Mouse (Mus musculus) monocyte, adult 2 months (primary cell): ENCODE data around the gene Nr1h2.

Experiments
- DNase-seq, 2 experiments: peaks; one replicate each; pipeline ENCODE4 v3.0.0; 2022; ENCODE audit warnings: low spot score in 2 of 2, low read depth in 1 of 2

The Nr1h2 gene

DNA sequence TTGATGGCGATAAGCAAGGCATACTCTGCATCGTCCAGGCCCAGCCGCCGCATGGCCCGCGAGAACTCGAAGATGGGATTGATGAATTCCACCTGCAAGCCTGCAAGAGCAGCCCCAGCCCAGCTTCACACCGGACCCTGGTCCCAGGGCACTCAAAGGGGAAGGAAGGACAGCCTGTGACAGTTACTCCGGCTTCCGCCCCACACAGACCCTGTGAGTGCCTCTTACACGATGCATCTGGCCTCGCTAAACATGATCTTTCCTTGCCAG is 3.4 kb downstream of the Nr1h2 start:
- DNase-seq: no peak

DNA sequence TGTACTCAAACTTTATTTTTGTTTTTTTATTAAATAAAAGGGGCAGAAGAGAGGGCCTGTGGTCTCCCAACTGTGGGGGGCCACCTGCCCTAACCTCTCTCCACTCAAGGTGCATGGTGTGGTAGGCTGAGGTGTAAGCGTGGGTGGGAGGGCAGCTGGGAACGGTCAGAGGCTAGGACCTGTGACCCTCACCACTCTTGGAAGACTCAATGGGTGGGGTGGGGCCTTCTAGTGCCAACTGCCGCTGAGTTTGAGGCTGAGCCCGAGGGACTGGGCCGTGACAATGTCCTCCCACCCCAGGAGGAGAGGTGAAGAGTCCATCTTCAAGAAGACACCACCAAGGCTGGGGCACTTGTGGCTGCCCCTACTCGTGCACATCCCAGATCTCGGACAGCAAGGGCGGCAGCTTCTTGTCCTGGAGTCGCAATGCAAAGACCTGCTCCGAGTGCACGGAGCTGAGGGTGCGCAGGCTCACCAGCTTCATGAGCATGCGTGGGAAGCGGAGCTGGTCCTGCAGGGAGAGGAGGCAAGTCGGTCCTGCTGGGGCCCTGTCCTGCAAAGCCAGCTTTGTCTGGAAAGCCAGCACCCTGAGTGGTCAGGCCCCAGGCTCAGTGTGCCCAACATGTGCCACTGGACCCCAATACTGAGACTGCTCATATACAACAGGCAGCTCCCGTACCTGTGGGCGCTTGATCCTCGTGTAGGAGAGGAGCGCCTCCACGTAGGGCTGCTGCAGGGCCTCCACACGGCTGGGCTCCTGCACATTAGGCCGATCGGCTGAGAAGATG is 3.9 kb downstream of the Nr1h2 start:
- no peak for DNase-seq

DNA sequence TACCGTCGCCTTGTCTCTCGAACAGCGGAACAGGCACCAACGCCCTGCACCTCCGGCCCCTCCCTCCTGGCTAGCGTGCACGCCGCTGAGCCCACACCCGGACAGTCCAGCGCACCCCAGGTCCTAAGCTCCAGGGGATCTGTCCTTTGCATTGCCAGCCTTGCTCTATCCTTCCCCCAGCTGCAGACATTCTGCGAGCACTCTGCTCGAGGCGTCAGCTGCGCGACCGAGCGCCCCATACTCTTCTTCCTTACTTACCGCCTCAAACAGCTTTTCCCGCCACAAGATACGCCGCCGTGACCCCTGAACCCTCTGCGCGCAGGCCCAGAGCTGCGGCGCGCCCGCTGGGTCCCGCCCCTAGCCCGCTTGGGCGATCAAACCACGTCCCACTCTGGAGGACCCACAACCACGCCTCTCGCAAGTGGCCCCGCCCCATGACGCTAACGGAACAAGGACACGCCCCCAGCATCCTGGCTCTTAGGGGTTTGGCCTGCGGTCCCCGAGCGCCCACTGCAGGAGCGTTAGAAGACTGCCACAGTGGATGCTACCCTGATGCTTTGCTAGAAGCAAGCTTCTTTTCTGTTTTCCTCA is 5.2 kb downstream of the Nr1h2 start, which contains the start of gene Pold1:
TSS of gene Pold1 (minus strand) at position 353 of the 591 bp plus-strand sequence.
- DNase-seq: peak; percentile 100

DNA sequence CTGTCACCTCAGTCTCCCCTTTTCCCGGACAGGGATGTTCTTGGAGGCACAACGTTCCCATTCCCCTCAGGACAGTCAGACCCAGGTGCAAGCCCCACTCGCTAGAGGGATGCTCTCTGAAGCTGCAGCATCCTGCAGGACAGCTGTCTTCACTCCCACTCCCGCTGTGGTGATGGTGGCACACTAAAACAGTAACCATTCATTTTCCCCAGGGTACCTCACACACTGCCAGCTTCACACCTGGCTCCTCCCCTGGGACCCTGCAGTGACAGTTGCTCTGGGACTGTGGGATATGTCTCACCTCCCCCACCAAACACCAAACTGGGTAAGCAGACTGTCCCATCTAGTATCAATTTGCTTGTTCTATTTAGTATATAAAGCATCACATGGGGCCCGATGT is 6.0 kb downstream of the Nr1h2 start:
- DNase-seq: no peak

DNA sequence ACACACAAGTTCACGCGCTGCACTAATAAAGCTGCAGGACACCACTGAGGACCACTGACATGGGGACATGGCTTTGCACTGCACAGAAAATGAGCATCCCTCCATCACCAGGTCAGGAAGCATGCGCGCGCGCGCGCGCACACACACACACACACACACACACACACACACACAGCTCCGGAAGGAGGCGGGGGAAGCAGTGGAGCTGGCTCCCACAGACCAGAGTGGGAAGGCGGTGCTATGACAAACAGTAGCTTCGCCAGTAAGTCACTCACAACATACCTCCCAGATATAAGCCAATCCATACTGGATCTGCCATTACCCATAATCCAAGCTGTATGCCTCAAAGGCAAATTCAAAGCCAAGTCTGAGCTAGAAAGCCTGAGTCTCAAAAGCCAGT is 6.7 kb downstream of the Nr1h2 start:
- no peak for DNase-seq

DNA sequence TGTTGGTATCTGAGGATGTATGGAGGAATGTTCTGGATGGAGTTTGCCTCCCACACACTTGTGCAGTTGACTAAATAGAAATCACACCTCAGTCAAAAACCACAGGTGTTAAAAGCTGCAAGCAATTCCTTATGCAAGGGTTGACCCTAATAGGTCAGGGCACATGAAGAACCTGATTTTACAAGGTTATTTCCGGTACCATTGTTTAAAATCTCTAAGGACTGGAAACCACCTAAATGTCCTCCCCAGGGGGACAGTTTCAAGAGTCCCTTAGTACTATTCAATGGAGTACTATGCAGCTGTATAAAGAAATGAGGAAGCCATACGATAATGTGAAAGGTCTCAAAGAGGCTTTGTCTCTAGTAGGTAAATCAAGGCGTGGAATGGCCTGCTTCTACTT is 7.5 kb downstream of the Nr1h2 start:
- DNase-seq: no peak

DNA sequence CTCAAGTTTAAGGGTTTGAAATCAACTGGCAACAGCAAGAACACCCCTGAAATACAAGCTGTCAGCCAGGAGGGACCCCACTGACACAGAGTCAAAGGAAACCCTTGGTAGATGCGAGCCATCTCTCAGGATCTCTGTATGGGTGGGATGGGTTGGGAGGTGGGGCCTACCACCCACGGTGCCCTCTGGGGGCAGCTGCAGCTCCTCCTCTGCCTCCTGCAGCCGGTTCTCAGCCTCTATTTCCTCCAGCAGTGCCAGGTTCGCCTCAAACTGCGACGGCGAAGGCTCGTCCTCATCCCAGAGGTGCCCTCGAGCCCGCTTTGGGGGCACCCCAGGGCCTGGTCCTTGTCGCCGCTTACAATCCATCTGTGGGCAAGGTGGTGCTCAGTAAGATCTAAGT is 10.7 kb downstream of the Nr1h2 start:
- no peak for DNase-seq

DNA sequence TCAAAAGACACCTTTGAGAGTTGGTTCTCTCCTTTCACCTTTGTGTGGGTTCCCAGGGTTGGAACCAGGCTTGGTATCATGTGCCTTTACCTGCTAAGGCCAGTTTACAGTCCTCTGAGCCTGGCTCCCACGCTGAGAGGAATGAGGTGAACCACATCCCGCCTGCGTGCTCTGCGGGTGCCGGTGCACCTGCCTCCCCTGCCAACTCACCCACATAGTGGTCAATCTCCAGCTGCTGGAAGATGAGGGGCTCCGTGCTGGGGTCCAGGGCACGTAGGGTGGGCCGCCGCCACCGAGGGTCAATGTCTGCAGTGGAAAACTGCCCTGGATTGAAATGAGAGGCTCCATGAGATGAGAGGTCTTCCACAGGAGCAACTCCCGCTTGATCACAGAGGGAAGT is 11.2 kb downstream of the Nr1h2 start:
- no peak for DNase-seq

DNA sequence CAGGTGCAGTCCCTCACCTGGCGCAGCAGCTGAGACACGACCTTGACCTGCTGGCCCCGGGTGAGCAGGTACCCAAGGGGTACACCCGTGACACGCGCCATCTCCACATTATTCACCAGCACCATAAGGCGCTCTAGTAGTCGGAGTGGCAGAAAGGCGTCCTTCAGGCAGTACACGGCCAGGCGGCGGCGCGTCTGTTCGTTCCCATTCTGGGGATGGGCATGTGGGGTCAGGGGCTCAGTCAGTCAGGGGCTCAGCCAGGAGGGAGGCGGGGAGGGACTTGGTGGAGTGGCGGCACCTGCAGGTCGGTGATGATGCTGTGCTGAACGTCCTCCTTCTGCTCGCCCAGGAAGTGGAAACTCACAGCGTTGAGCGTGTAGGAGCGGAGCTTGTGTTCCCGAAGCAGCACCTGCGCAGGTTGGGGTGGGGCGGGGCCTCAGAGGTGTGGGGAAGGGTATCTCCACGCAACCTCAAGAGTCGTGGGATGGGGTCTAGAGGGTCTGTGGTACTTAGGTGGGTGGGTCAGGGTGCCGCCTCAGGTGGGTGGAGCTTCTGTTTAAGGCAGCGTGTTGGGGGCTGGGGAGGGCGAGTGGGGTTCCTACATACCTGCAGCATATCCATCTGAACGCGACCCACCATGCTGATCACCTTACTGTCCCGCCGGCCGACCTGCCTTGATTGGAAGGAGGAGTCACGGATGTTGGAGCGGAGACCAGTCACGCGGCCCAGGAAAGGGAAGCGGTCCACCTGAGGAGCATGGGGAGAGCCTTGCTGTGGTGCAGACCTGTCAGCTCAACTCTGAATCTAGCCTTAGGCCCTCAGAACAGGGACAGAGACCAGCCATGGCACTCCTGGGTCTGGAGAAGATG is 14.8 kb downstream of the Nr1h2 start:
- no peak for DNase-seq

DNA sequence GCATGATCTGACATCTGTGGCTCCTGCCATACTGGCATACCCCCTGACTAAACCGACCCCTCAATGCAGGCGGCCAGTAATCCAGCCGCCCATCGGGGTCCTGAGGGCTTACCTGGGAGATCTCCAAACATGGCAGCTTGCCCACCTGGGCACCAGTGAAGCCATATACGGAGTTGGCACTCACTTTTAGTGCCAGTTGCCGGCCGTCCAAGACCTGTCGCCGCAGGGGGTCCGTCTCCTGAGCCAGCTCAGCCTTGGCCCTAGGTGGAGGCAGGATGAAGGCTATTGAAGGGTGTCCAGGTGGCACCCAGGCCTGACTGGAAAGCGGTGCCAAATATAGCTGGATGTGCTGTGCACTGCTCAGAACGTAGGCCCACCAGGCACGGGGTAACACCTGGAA is 16.3 kb downstream of the Nr1h2 start:
- DNase-seq: no peak

DNA sequence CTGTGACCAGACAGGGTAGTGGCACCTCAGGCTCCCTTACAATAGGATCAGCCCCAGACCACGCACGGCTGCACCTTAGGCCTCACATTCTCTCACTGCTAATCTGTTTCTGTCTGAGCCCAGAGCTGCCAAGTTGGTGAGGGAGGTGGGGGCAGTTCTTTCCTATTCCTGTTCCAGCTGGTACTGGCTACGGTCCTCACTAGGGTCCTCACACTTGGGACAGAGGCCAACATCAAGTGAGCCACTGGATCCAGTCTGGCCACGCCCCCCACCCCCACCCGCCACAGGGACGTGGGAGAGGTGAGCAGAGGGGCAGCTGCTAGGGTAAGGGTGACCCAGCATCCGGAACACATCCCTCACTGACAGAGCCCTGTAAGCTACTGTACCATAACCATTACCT is 16.7 kb downstream of the Nr1h2 start:
- no peak for DNase-seq

DNA sequence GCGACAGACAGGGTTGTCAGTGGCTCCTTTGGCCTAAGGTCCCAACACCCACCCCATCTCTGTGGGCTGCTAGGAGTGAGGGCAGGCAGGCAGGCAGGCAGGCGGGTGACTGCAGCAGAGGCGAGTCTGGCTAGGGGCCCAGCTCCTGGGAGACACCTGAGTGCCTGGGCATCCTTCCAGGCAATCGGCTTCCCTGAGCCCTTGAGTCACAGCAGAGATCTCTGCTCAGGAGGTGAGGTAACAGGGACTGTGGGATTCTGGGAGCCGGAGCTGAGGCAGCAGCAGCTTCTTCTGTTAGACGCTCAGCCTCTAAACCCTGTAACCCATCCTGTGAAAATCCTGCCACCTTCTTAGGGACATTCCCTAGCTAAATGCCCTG is 17.2 kb downstream of the Nr1h2 start:
- no peak for DNase-seq

DNA sequence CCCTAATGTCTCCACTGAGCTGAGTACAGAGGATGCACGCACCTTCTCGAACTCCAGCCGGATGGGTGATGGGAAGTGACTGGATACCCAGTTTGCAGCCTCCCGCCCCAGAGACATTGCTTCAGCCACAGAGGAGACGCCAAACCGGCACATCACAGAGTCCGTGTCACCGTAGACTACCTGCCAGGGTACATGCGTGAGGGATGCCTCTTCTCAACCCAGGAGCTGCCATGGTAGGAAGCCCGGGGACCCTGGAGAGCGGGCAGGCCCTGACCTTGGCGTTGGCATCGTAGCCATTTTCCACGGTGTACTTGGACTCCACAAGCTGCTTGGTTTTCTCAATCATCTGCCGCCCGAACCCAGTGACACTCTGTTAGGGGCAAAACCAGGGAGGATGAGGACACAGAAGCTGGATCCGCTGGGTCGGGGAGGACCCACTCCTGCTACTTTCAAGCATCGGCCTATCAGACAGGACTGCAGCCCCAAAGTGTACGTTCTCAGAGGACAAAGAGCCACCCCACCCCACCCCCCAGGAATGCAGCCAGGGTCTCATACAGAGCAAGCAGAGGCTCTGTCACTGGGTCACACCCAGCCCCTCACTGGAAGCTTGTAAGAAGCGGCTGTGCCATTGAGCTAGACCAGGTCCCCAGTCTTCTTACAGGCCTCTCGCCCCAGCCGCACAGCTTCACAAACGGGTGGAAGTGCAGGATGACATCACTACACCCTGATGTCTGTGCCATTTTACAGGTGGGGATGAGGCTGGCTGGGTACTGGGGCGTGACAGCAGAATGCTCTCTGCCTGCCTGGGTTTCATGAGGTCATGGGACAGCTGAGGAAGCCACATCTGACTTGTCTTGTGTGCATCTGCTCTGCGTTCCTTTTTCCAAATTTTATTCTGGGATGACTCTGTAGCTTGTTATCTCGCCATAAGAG is 17.8 kb downstream of the Nr1h2 start:
- DNase-seq: no peak

DNA sequence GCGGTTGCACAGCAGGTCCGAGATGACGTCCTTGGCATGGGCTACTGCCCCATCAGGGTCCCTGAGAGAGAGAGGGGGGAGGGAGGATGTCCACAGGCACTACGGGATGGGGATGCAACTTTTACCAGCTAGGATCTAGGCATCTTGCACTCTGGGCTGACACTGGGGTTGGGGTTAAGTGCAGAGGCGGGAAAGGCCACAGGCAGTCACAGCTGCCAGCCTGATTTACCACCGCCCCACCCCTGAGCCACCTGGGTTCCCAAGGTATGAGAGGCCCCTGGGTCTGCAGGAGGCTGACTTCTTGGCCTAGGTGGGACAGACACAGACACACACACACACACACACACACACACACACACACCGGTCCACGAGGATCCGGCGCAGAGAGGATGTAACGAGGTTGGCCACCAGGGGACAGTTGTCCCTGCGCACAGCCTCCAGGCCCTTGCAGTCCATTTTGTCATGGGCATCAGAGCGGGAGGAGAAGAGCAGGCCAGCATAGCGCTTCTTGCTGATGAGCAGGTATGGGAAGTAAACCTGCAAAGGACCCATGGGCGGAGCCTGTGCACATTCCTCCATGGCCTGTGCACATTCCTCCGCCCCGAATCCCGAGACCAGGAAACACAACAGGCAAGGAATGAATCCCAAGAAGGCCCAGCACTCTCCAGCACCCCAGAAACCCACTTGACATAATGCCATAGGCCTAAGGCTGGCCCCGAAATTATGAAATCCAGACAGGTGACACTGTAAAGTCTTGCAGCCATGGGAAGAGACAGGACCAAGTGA is 18.9 kb downstream of the Nr1h2 start:
- no peak for DNase-seq

DNA sequence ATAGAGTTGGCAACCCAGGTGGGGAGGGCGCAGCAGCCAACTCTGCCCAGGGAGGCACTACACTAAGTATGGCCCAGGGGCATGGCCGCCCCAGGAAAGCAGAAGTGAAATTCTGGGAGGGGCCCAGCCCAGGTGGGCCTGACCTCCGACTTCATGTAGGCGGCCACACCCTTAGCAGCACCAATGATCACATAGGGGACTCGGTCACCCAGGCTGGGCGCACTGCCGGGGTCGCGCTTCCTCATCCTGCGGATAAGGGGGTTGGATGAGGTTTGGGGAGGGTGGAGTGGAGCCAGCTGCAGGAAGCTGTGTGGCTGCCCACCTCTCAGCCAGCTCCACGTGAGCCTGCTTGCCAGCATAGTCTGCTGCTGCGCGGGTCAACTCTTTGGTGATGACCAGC is 19.5 kb downstream of the Nr1h2 start:
- peak in 1 of 2 experiments; percentile 37 for DNase-seq

DNA sequence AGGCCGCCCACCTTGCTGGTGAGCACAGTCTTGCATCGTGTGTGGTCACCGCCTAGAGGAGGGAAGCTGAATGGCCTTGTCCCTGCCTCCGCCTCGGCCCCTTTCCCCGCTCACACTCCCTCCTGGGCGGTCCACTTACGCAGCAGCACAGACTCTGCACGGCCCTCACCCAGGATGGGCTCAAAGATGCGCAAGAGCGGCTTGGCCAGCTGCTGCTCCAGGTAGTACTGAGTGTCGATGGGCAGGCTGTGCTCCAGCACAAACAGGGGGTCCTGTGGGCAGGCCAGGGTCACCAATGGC is 20.1 kb downstream of the Nr1h2 start:
- DNase-seq: no peak

DNA sequence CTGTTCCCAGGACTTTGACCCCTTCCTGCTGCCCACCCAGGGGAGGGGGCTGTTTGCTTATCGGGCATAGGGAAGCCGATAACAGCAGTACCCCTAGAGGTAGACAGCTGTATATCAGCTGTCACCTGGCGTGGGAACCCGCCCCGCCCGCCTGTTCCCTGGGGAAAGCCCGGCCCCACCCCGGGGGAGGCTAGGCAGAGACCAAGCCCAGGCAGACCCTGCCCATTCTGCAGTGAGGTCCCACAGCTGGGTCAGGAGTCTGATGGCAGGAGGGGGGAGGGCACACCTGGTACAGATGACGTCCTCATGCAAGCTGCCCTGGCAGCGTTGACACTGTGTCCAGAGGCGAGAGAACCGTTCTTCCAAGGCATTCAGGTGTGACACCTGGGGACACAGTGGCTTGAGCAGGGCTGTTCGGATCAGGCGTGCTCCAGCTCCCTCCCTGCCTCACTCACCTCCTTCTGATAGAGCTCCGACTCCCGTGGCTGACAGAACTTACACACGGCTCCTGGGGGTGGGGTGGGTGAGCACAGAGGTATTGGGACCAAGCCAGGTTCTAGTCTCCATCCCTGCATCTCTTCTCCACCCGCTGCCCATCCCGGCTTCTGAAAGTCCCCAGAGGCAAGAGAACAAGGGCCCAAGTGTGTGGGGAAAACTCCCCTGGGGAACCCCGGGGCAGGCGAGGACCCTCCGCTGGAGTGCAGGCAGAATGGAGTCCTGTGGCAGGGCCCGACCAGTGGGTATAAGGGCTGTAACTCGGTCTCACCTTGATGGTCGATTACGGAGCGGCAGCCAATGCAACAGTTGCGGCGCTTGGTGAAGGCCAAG is 20.6 kb downstream of the Nr1h2 start:
- no peak for DNase-seq

DNA sequence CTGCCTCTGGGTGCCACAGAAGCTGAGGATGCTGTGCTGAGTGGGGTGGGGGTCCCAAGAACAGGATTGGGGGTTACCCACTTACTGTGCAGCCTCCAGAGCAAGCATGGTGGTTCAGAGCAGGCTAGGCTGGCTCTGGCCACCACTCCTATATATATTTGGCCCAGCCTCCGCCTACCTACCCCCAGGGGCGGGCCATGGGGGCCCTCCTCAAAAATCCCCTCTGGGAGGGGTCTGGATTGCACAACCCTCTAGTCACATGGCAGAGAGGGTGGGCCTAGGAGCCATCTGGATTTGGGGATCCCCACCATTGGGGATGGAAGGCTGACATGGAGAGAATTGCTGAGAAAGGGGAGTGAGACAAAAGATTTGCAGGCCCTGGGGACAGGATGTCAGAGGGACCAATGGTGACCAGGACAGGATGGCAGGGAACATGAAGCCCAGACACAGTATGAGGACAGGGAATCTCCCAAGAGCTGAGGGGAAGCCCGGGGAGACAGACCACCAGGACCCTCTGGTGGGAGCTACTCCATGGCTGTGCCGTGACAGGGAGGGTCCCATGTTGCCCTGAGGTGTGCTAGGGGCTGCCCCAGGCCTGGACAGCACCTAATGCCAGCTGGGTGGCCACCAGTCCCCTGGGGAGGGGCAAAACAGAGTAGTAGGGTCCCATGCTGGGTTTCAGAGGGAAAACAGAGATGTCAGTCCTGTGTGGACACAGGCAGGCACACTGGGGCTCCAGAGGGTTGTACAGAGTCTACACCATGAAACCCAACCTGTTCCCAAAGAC is 21.6 kb downstream of the Nr1h2 start, which contains the start of gene Spib:
TSS of gene Spib (minus strand) at position 126 of the 787 bp plus-strand sequence.
- no peak for DNase-seq

DNA sequence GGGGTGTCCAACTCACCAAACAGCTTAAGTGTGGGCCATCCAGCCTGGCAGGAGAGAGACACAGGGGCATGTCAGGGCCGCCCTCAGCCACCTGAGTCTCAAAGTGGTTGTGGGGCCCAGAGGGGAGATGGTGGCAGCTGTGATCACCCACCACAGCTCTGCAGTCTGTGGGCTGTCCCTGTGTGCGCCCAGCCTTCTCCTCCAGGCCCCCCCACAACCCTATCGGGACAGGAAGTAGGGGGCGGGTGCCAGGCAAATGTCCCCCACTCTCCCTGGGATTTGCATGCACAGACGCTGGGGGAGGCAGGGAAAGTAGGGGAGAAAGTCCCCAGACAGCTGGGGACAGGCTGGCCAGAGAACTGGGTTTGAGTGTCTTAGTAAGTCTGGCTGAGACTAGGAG is 22.5 kb downstream of the Nr1h2 start:
- DNase-seq: no peak
